Mouse (Mus musculus) left cerebral cortex, postnatal 25 days (tissue): ENCODE results near the gene Esp23. TPM values are rescaled to one million over a fixed set of nuclear protein-coding genes. Genes with fewer than 3 reads are reported as not detected.
"Not testable (repeated sequence)": the region's sequence is repeated elsewhere in the genome, so short reads cannot be mapped to it uniquely, and the experiment has no call there.

Experiments
- DNase-seq, 2 experiments: peaks; one replicate each; pipeline ENCODE4 v3.0.0; 2022; ENCODE audit warnings: low spot score in 2 of 2, mixed read lengths in 1 of 2
- intact Hi-C: fragments of 180-260 bp; cut with DNase I; formaldehyde crosslinking; loops from one replicate; pipeline ENCODE4 v1.15.1; 2025
- total RNA-seq, 2 experiments: library from RNA; stranded (reverse); gene quantifications; 2 replicates each; pipeline ENCODE4 v1.2.3; 2021

The Esp23 gene
- not detected for total RNA-seq

DNA sequence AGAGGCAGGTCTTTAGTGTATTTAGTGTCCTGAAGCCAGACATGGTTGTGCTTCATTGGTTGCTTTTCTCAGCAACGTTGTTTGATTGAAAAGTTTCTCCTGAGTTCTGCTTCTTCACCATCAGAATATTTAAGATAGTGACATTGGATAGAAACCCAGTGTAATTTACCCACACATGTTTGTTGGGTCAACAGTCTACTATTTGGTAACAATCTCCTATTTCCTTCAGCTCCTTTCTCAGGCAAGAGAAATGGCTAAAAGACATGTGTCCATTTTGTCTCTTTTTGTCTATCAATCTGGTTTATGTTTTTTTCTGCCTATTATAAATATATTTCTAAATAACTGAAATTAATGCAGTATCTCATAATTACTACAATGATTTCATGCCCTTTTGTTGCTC lies at the start of gene Esp23:
Gene Esp23, minus strand, starts transcription at position 101 of the 400 bp plus-strand sequence.
- DNase-seq: no peak
- intact Hi-C loops: no loop called here

DNA sequence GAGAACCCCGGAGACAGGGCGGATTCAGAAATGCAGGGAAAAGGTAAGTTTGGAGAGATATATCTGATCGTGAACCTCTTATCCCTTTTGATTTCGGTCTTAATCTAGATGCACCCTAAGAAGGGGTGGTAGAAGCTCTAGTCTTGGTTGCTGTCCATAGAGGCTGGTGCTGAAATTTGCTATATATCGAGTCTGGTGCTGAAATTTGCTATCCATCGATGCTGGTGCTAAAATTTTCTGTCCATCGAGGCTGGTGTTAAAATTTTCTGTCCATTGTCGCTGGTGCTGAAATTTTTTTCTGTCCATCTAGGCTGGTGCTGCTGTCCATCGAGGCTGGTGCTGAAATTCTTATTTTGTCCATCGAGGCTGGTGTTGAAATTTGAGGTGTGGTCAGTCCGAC lies 30.3 kb upstream of the Esp23 start:
- intact Hi-C loops, DNase-seq: not testable (repeated sequence)

- no peak for DNase-seq
- intact Hi-C loops: no loop called here
Measured at GRCm38 (mm10) chr17:39095034-39095433, 18.2 kb upstream of the Esp23 start, which contains the start of gene Esp22. Gene Esp22, plus strand, starts transcription at chr17:39095334.

- intact Hi-C loops: no loop called here
Measured at GRCm38 (mm10) chr17:39063641-39064040, 13.2 kb downstream of the Esp23 start.

GRCm38 (mm10) chr17:39043241-39043640 lies 33.6 kb downstream of the Esp23 start, which contains the start of gene Gm21903:
Gene Gm21903, minus strand, starts transcription at chr17:39043341.
- DNase-seq: no peak

More at GRCm38 (mm10) chr17:39063641-39064040, 13.2 kb downstream of the Esp23 start:
- no peak for DNase-seq

GRCm38 (mm10) chr17:39036395-39036794 lies 40.4 kb downstream of the Esp23 start, which contains the start of gene Esp24:
Gene Esp24, plus strand, starts transcription at chr17:39036695.
- DNase-seq, intact Hi-C loops: not testable (repeated sequence)

More at GRCm38 (mm10) chr17:39043241-39043640, 33.6 kb downstream of the Esp23 start, which contains the start of gene Gm21903:
- intact Hi-C loops: no loop called here

Other genes with a start within 250 kb of the Esp23 start
- gene Esp24, start 40.3 kb downstream of the Esp23 start, total RNA-seq: not detected
- gene Gm21903, start 33.7 kb downstream of the Esp23 start, total RNA-seq: not detected
- gene Esp22, start 18.3 kb upstream of the Esp23 start, total RNA-seq: not detected